Mouse (Mus musculus): ENCODE measurements around the gene Gja8.

Gja8 gene

GRCm38 (mm10) chr3:96880385-96880784 lies 45.4 kb downstream of the Gja8 start:
- no peak for DNase-seq (ENCODE audit: low read depth, low spot score)

DNA sequence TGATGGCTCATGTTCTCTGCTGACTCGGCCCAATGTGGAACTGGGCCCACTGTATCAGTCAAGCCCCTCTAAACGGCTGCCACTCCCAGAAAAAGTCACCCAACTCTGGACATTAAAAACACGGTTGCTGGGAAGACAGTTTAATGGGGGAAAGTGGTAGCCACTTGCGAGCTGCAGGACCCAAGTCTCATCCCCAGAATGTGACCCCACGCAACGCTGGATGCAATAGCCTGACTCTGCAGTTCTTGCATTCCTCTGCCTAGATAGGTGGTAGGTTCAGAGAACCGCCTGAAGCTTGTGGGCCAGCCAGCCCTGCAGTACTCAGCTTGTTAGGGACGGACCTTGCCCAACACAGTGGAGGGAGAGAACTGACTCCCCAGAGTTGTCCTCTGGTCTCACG lies 46.3 kb downstream of the Gja8 start:
- no peak for DNase-seq (ENCODE audit: low read depth, low spot score)

- DNase-seq (ENCODE audit: low read depth, low spot score): no peak
Measured at GRCm38 (mm10) chr3:96874808-96875571, 50.8 kb downstream of the Gja8 start.

GRCm38 (mm10) chr3:96872501-96872900 lies 53.3 kb downstream of the Gja8 start:
- DNase-seq (ENCODE audit: low read depth, low spot score): no peak

- no peak for DNase-seq (ENCODE audit: low read depth, low spot score)
Measured at GRCm38 (mm10) chr3:96871070-96871469, 54.8 kb downstream of the Gja8 start.

- DNase-seq (ENCODE audit: low read depth, low spot score): no peak
Measured at GRCm38 (mm10) chr3:96870270-96870669, 55.5 kb downstream of the Gja8 start.

- DNase-seq (ENCODE audit: low read depth, low spot score): no peak
Measured at GRCm38 (mm10) chr3:96869091-96869490, 56.7 kb downstream of the Gja8 start.

- no peak for DNase-seq (ENCODE audit: low read depth, low spot score)
Measured at GRCm38 (mm10) chr3:96868566-96868965, 57.3 kb downstream of the Gja8 start.

- DNase-seq (ENCODE audit: low read depth, low spot score): no peak
Measured at GRCm38 (mm10) chr3:96867863-96868262, 58.0 kb downstream of the Gja8 start.
